In the genomic region with DNA sequence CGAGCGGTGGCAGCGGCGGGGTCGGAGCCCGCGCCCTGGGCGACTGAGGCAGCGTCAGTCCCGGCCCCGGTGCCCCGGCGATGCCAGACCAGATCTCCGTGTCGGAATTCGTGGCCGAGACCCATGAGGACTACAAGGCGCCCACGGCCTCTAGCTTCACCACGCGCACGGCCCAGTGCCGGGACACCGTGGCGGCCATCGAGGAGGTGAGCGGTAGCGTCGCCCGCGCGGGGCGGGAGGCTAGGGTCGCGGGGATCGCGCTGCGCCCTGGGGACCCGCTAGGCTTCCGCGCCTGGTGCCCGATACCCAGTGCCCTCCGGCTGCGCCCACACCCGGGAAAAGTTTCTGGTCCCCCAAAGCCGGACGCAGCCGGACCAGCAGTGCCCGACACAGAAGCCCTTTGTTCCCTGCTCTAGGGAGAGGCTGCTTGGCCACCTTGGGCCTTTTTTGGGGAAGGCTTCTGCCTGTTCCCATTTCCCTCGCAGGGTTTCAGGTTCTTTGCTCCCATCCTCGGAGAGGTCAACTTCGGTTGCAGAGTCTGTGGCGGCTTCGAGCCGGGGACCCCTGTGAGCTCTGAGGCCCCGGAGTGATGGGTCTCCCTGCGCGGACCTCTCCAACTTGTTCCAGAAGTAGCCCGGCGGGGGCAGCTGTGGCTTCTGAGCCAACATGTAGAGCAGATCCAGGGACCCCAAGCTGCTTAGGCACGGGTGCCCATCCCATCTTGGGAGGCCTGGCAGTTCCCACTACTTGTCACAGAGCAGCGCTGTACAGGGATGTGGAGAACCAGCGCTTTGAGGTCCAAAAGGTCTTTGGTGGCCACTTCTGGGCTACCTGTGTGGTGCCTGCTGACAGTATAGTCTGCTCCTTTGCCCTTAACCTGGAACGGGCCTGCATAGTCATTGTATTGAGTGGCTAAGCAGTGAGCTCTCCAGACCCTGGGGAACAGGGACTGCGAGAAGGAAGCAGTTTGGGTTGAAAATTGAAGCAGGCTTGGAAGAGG, we compare ENCODE assay signal across 8 mouse cellular contexts.
DNase-seq lines count a peak whose midpoint lies in the region; ATAC-seq and TF ChIP-seq lines count a peak whose summit lies in the region.
"Not testable (repeated sequence)": the region's sequence is repeated elsewhere in the genome, so short reads cannot be mapped to it uniquely, and the experiment has no call there.

No protein-coding gene starts in this region.

- not testable (repeated sequence) for TF ChIP-seq POLR2A in heart, adult 2 months (IDR thresholded peaks at IDR 0.05; ENCODE audit: insufficient read depth, low read depth, low read length)

- 2% methylated on average over 58 of the region's 65 CpGs for WGBS in embryonic facial prominence, embryonic 11.5 days
- 2% methylated on average over 65 of the region's 65 CpGs for WGBS in heart, adult 2 months
- 3% methylated on average over 53 of the region's 65 CpGs for WGBS in intestine, embryonic 14.5 days
- WGBS in lung, embryonic 15.5 days, result 1% methylated on average over 61 of the region's 65 CpGs
- 3% methylated on average over 35 of the region's 65 CpGs for WGBS in neural tube, embryonic 14.5 days

- intact Hi-C loops in heart, adult 2 months (cut with DNase I), result loop anchor here (10.0 kb wide), 1 partner anchor 172 kb away; no protein-coding TSS in a partner anchor

- peak overlapping the region; percentile 34 for H3K4me2 ChIP-seq in embryonic facial prominence, embryonic 11.5 days (ENCODE audit: low read depth, low read length)
- peak overlapping the region; percentile 49 for H3K4me2 ChIP-seq in intestine, embryonic 14.5 days (ENCODE audit: low read length)
- H3K4me2 ChIP-seq in lung, embryonic 15.5 days, result peak overlapping the region; percentile 66
- H3K4me2 ChIP-seq in neural tube, embryonic 14.5 days (ENCODE audit: low read depth, low read length), result peak overlapping the region; percentile 49

- not testable (repeated sequence) for TF ChIP-seq CTCF in Patski (IDR thresholded peaks at IDR 0.05); heart, adult 2 months (IDR thresholded peaks at IDR 0.05)

- not testable (repeated sequence) for H3K9me3 ChIP-seq in embryonic facial prominence, embryonic 11.5 days (replicated peaks; ENCODE audit: control insufficient read depth, low read length); intestine, embryonic 14.5 days (ENCODE audit: control insufficient read depth, low read length); lung, embryonic 15.5 days; neural tube, embryonic 14.5 days (ENCODE audit: control insufficient read depth, low read length)

- ATAC-seq in Patski, result peak; percentile 28
- not testable (repeated sequence) for ATAC-seq in embryonic facial prominence, embryonic 11.5 days (replicated peaks; ENCODE audit: insufficient number of reproducible peaks, low FRiP score, low TSS enrichment, low read depth); intestine, embryonic 14.5 days (replicated peaks; ENCODE audit: low FRiP score, low TSS enrichment, low read depth); lung, embryonic 15.5 days (ENCODE audit: borderline replicate concordance, extremely low read depth, low FRiP score, low TSS enrichment)
- peak; percentile 38; the same call in 1 of the 2 replicates for ATAC-seq in neural tube, embryonic 14.5 days (ENCODE audit: low read depth)

- H3K27me3 ChIP-seq in Patski; embryonic facial prominence, embryonic 11.5 days (ENCODE audit: control insufficient read depth, insufficient read depth, low read length); heart, adult 2 months (ENCODE audit: control insufficient read depth, insufficient read depth, low read length); intestine, embryonic 14.5 days (replicated peaks; ENCODE audit: control insufficient read depth, insufficient read depth, low read length); lung, embryonic 15.5 days; neural tube, embryonic 14.5 days (ENCODE audit: control insufficient read depth, insufficient read depth, low read length): not testable (repeated sequence)

- H3K4me3 ChIP-seq in embryonic facial prominence, embryonic 11.5 days (ENCODE audit: low read depth, low read length), result peak overlapping the region; percentile 84
- peak overlapping the region; percentile 72 for H3K4me3 ChIP-seq in heart, adult 2 months
- peak overlapping the region; percentile 79 for H3K4me3 ChIP-seq in intestine, embryonic 14.5 days (ENCODE audit: low read depth, low read length)
- H3K4me3 ChIP-seq in lung, embryonic 15.5 days, result peak overlapping the region; percentile 85
- H3K4me3 ChIP-seq in neural tube, embryonic 14.5 days (ENCODE audit: low read depth, low read length), result peak overlapping the region; percentile 74

- H3K79me2 ChIP-seq in heart, adult 2 months (replicated peaks; ENCODE audit: control insufficient read depth, insufficient read depth, low read length), result not testable (repeated sequence)

- H3K4me1 ChIP-seq in embryonic facial prominence, embryonic 11.5 days (ENCODE audit: control insufficient read depth, insufficient read depth, low read length); heart, adult 2 months (ENCODE audit: control insufficient read depth, insufficient read depth, low read length); intestine, embryonic 14.5 days (replicated peaks; ENCODE audit: control insufficient read depth, insufficient read depth, low read length); lung, embryonic 15.5 days; neural tube, embryonic 14.5 days (ENCODE audit: control insufficient read depth, insufficient read depth, low read length): not testable (repeated sequence)

- H3K36me3 ChIP-seq in embryonic facial prominence, embryonic 11.5 days (replicated peaks; ENCODE audit: control insufficient read depth, insufficient read depth, low read depth, low read length); heart, adult 2 months (ENCODE audit: control insufficient read depth, insufficient read depth, low read length); intestine, embryonic 14.5 days (ENCODE audit: control insufficient read depth, insufficient read depth, low read length); lung, embryonic 15.5 days; neural tube, embryonic 14.5 days (ENCODE audit: control insufficient read depth, insufficient read depth, low read length): not testable (repeated sequence)

- peak overlapping the region; percentile 87 for H3K9ac ChIP-seq in embryonic facial prominence, embryonic 11.5 days (replicated peaks; ENCODE audit: low read length)
- peak overlapping the region; percentile 87 for H3K9ac ChIP-seq in heart, adult 2 months (ENCODE audit: low read depth, low read length)
- H3K9ac ChIP-seq in intestine, embryonic 14.5 days (ENCODE audit: low read length), result peak overlapping the region; percentile 83
- H3K9ac ChIP-seq in lung, embryonic 15.5 days, result peak overlapping the region; percentile 84
- peak overlapping the region; percentile 86 for H3K9ac ChIP-seq in neural tube, embryonic 14.5 days (replicated peaks; ENCODE audit: low read depth, low read length)

- in situ Hi-C loops in Patski (cut with MboI; ENCODE audit: low pct_unique_long_range_greater_than_20kb), result not testable (repeated sequence)

- POLR2A ChIA-PET in Patski (lab: Charles Lee), result not testable (repeated sequence)

- not testable (repeated sequence) for TF ChIP-seq EP300 in heart, adult 2 months (IDR thresholded peaks at IDR 0.05; ENCODE audit: insufficient read depth, low read depth, low read length)

- peak overlapping the region; percentile 78 for H3K27ac ChIP-seq in embryonic facial prominence, embryonic 11.5 days (replicated peaks; ENCODE audit: low read depth, low read length)
- peak overlapping the region; percentile 76 for H3K27ac ChIP-seq in heart, adult 2 months
- H3K27ac ChIP-seq in intestine, embryonic 14.5 days (ENCODE audit: low read depth), result peak overlapping the region; percentile 90
- peak overlapping the region; percentile 92 for H3K27ac ChIP-seq in lung, embryonic 15.5 days
- H3K27ac ChIP-seq in neural tube, embryonic 14.5 days (ENCODE audit: low read depth, low read length), result peak overlapping the region; percentile 83

- DNase-seq in Patski (ENCODE audit: low read depth, low spot score), result not testable (repeated sequence)
- peak; percentile 7 for DNase-seq in embryonic facial prominence, embryonic 11.5 days (ENCODE audit: low spot score)
- DNase-seq in heart, adult 2 months, result peak; percentile 15 to 35
- DNase-seq in intestine, embryonic 14.5 days (ENCODE audit: low spot score), result peak; percentile 66
- peak; percentile 6 to 16 for DNase-seq in layer of hippocampus, postnatal 36 days
- peak; percentile 4 to 5 for DNase-seq in thymus, adult 18-20 months

- CTCF ChIA-PET in Patski (lab: Charles Lee), result not testable (repeated sequence)
